Comparison of ENCODE assay signal across 8 mouse cellular contexts in genomic region chr6:47978897-47979368, GRCm38 (mm10). TPM values are rescaled to one million over a fixed set of nuclear protein-coding genes. Genes with fewer than 3 reads are reported as not detected.
DNase-seq lines count a peak whose midpoint lies in the region; ATAC-seq lines count a peak whose summit lies in the region.

No protein-coding gene starts in this region.

- no peak for ATAC-seq in hindbrain, embryonic 11.5 days (ENCODE audit: low FRiP score)
- ATAC-seq in lung, embryonic 16.5 days (ENCODE audit: low read depth), result peak; percentile 92

- no peak overlapping the region for H3K27ac ChIP-seq in hindbrain, embryonic 11.5 days (ENCODE audit: low read depth, low read length)
- no peak overlapping the region for H3K27ac ChIP-seq in lung, embryonic 16.5 days (ENCODE audit: low read length)

- 22% methylated on average over 6 of the region's 6 CpGs for WGBS in hindbrain, embryonic 11.5 days
- WGBS in lung, embryonic 16.5 days, result 8% methylated on average over 6 of the region's 6 CpGs

- DNase-seq in NIH3T3 (ENCODE audit: low read depth), result peak; percentile 92
- peak; percentile 76 for DNase-seq in cerebellum, adult 11-12 months
- peak; percentile 50 to 62 for DNase-seq in frontal cortex, postnatal 10 days (ENCODE audit: low spot score in 2 of 2)
- peak; percentile 54 for DNase-seq in hindbrain, embryonic 11.5 days (ENCODE audit: low spot score)
- DNase-seq in layer of hippocampus, adult 9-11 months, result peak; percentile 70
- DNase-seq in retina, embryonic 14.5 days (ENCODE audit: low spot score), result peak; percentile 69
- peak; percentile 77 to 82 for DNase-seq in thymus, postnatal 36 days

- H3K4me2 ChIP-seq in hindbrain, embryonic 11.5 days (replicated peaks; ENCODE audit: low read depth, low read length), result no peak overlapping the region
- H3K4me2 ChIP-seq in lung, embryonic 16.5 days (ENCODE audit: low read depth, low read length), result no peak overlapping the region

- no peak overlapping the region for H3K4me3 ChIP-seq in hindbrain, embryonic 11.5 days (ENCODE audit: low read depth, low read length)
- H3K4me3 ChIP-seq in lung, embryonic 16.5 days (ENCODE audit: low read length), result no peak overlapping the region

- H3K36me3 ChIP-seq in hindbrain, embryonic 11.5 days (ENCODE audit: control insufficient read depth, insufficient read depth, low read length), result no peaks in the 10 kb centered on the region
- H3K36me3 ChIP-seq in lung, embryonic 16.5 days (ENCODE audit: control insufficient read depth, insufficient read depth, low read length), result no peaks in the 10 kb centered on the region

- H3K4me1 ChIP-seq in hindbrain, embryonic 11.5 days (replicated peaks; ENCODE audit: control insufficient read depth, insufficient read depth, low read length), result no peaks in the 10 kb centered on the region
- H3K4me1 ChIP-seq in lung, embryonic 16.5 days (replicated peaks; ENCODE audit: control insufficient read depth, insufficient read depth, low read length), result no peaks in the 10 kb centered on the region

- no peaks in the 10 kb centered on the region for H3K9me3 ChIP-seq in hindbrain, embryonic 11.5 days (ENCODE audit: control insufficient read depth, low read length)
- no peaks in the 10 kb centered on the region for H3K9me3 ChIP-seq in lung, embryonic 16.5 days (ENCODE audit: control insufficient read depth, low read length)

- no peak overlapping the region for H3K9ac ChIP-seq in hindbrain, embryonic 11.5 days (ENCODE audit: low read depth, low read length)
- H3K9ac ChIP-seq in lung, embryonic 16.5 days (ENCODE audit: low read length), result no peak overlapping the region

- H3K27me3 ChIP-seq in hindbrain, embryonic 11.5 days (ENCODE audit: control insufficient read depth, insufficient read depth, low read length), result no peaks in the 10 kb centered on the region
- no peaks in the 10 kb centered on the region for H3K27me3 ChIP-seq in lung, embryonic 16.5 days (ENCODE audit: control insufficient read depth, insufficient read depth, low read depth, low read length)

RNA-seq across cellular contexts. Expression of gene Zfp956, which starts 25.7 kb away (rescaled TPM):
- 7.1 and 9.8 TPM in 2 replicates for polyA plus RNA-seq in hindbrain, embryonic 11.5 days (2014; fragmentation: Nextera tagmentation; extraction: Ambion mirVana)
- polyA plus RNA-seq in lung, embryonic 16.5 days (2015; fragmentation: Nextera tagmentation; extraction: Ambion mirVana), result 8.6 and 9.2 TPM in 2 replicates

RNA-seq across cellular contexts. Expression of gene Zfp212, which starts 58.7 kb away (rescaled TPM):
- polyA plus RNA-seq in hindbrain, embryonic 11.5 days (2014; fragmentation: Nextera tagmentation; extraction: Ambion mirVana), result 9.9 and 13.9 TPM in 2 replicates
- polyA plus RNA-seq in lung, embryonic 16.5 days (2015; fragmentation: Nextera tagmentation; extraction: Ambion mirVana), result 19.9 and 20.5 TPM in 2 replicates
